Mouse (Mus musculus) ES-E14 (cell line): ENCODE results near the gene Btn2a2. TPM values are rescaled to one million over a fixed set of nuclear protein-coding genes. Genes with fewer than 3 reads are reported as not detected.

Experiments
- DNase-seq: peaks from one replicate; pipeline ENCODE4 v3.0.0-alpha.2; 2013; ENCODE audit warnings: low read depth, low spot score
- H3K27ac ChIP-seq: 2 replicates; pipeline ENCODE4 v1.5.1; 2012; ENCODE audit warnings: low read depth, mild to moderate bottlenecking, low read length, moderate library complexity, mixed read lengths; ENCODE audit not compliant: poor library complexity, insufficient read depth, severe bottlenecking
- H3K36me3 ChIP-seq: 2 replicates; pipeline ENCODE4 v1.6.1; 2012; ENCODE audit warnings: mild to moderate bottlenecking, low read length, moderate library complexity, mixed read lengths; ENCODE audit not compliant: control insufficient read depth, poor library complexity, insufficient read depth, severe bottlenecking
- H3K4me1 ChIP-seq, 2 experiments: fragments of 150-350 bp in 1 of 2; sonication (generic) in 1 of 2; 2 replicates each; pipeline ENCODE4 v1.6.1; 2012; ENCODE audit warnings: low read length in 2 of 2, mild to moderate bottlenecking in 1 of 2, mixed read lengths in 1 of 2; ENCODE audit not compliant: control insufficient read depth in 2 of 2, insufficient read depth in 2 of 2, poor library complexity in 1 of 2
- H3K4me3 ChIP-seq, 2 experiments: fragments of 150-350 bp in 1 of 2; sonication (generic) in 1 of 2; 2 replicates each; pipeline ENCODE4 v1.5.1; 2012; ENCODE audit warnings: low read length in 2 of 2, low read depth in 1 of 2, mild to moderate bottlenecking in 1 of 2, mixed read lengths in 1 of 2; ENCODE audit not compliant: insufficient read depth in 1 of 2, poor library complexity in 1 of 2, severe bottlenecking in 1 of 2
- H3K9ac ChIP-seq: 2 replicates; pipeline ENCODE4 v1.6.1; 2012; ENCODE audit warnings: low read depth, mild to moderate bottlenecking, low read length, mixed read lengths; ENCODE audit not compliant: poor library complexity, insufficient read depth, severe bottlenecking
- H3K9me3 ChIP-seq: fragments of 150-350 bp; sonication (generic); 2 replicates; pipeline ENCODE4 v1.6.1; 2012; ENCODE audit warnings: low read depth, mild to moderate bottlenecking, low read length; ENCODE audit not compliant: control insufficient read depth, insufficient read depth
- CHD2 ChIP-seq: IDR thresholded peaks from 2 replicates; pipeline ENCODE4 v1.6.1; 2014; ENCODE audit warnings: mild to moderate bottlenecking, low read depth, low read length, inconsistent platforms
- HCFC1 ChIP-seq: IDR thresholded peaks from 2 replicates; pipeline ENCODE4 v1.6.1; 2012; ENCODE audit warnings: low read length, inconsistent platforms, borderline replicate concordance; ENCODE audit not compliant: insufficient read depth
- MAFK ChIP-seq: IDR thresholded peaks from 2 replicates; pipeline ENCODE4 v1.6.1; 2014; ENCODE audit warnings: mild to moderate bottlenecking, low read depth, low read length, inconsistent platforms; ENCODE audit not compliant: insufficient read depth
- ZC3H11A ChIP-seq: IDR thresholded peaks from 2 replicates; pipeline ENCODE4 v1.6.1; 2012; ENCODE audit warnings: low read depth, mild to moderate bottlenecking, inconsistent platforms, low read length, borderline replicate concordance
- ZNF384 ChIP-seq: IDR thresholded peaks from 2 replicates; pipeline ENCODE4 v1.6.1; 2012; ENCODE audit warnings: low read depth, low read length, inconsistent platforms
- in situ Hi-C, 2 experiments: fragments of 600-800 bp; cut with MboI; formaldehyde crosslinking; loops; one replicate each; pipeline ENCODE4 v1.15.1; 2025; ENCODE audit warnings: low sequenced_read_pairs in 2 of 2, inconsistent platforms in 1 of 2; ENCODE audit not compliant: unreplicated experiment in 2 of 2
- total RNA-seq: library from RNA; depleted of rRNA; stranded (reverse); fragments of 300-350 nt; gene quantifications from 2 replicates; pipeline ENCODE4 v1.2.3, GENCODE M21; 2012

The Btn2a2 gene
- total RNA-seq, 1 experiment, result 1.5 TPM

GRCm38 (mm10) chr13:23459264-23459846 lies 29.3 kb downstream of the Btn2a2 start:
- no peaks in the 10 kb centered on the region for H3K9me3 ChIP-seq
- H3K36me3 ChIP-seq, result no peaks in the 10 kb centered on the region
- H3K4me3 ChIP-seq, result 0 out of 4 replicates have a peak overlapping the region, but pooled peaks of 1 of the 2 experiments have one; percentile 22
- in situ Hi-C loops, result no loop called here
- no peak overlapping the region for H3K9ac ChIP-seq
- TF ChIP-seq CHD2 (no peak), MAFK (no peak), HCFC1 (no peak), ZNF384 (no peak), ZC3H11A (no peak)
- peaks cover 0 to 5% of the 10 kb centered on the region in 2 experiments; a peak in 1 of 4 replicates for H3K4me1 ChIP-seq
- DNase-seq, result no peak
- no peak overlapping the region for H3K27ac ChIP-seq

DNA sequence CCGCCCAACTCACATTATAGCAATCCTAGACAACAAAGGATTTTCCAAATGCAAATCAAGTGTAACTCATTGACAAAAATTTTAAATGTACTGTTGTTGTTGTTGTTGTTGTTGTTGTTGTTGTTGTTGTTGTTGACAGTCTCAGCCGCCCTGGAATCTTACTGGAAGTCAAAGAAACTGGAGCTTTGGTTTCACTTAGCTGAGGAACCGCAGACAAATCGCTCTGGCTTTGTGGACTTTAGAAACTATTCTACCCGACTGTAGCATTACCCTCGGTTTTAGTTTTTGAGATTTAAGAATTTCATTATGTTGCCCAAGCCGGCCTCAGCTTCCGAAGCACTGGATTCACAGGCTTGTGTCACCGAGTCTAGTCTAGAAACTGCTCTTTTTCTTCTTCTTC lies 34.7 kb downstream of the Btn2a2 start:
- peak overlapping the region; percentile 81 to 95 for H3K4me3 ChIP-seq
- no peak for DNase-seq

DNA sequence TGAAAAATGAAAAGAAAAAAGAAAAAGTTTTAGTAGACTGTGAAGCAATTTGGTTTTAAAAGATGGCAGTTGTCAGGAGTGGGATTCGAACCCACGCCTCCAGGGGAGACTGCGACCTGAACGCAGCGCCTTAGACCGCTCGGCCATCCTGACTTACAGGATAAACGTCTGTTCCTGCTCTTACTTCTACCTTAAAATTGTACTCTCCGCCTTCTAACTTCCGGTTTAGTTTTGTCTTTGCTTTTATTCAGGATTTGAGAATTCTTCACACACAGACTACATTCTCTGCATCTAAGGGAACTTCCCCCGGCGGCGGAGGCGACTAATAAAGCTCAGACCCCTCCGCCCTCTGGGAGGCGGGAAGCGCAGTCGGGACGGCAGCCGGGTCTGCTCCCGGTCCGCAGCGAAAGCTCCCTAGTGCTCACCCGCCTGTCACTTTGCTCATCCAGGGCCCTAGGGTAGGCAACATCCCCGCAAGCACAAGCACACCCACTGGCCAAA lies 35.2 kb downstream of the Btn2a2 start:
- DNase-seq, result no peak
- peaks cover 0 to 3% of the 10 kb centered on the region in 2 experiments; a peak in 1 of 4 replicates for H3K4me1 ChIP-seq
- TF ChIP-seq ZC3H11A (no peak), MAFK (peak; percentile 93)
- peak overlapping the region; percentile 81 to 95 for H3K4me3 ChIP-seq
- in situ Hi-C loops, result no loop called here
- no peaks in the 10 kb centered on the region for H3K36me3 ChIP-seq
- H3K9me3 ChIP-seq, result no peaks in the 10 kb centered on the region
- peak overlapping the region; percentile 76 for H3K9ac ChIP-seq
- no peak overlapping the region for H3K27ac ChIP-seq

More for the DNA sequence above, 34.7 kb downstream of the Btn2a2 start:
- Histone ChIP-seq H3K27ac (no peak overlapping the region), H3K4me1 (peaks cover 0 to under 1% of the 10 kb centered on the region in 2 experiments; a peak in 1 of 4 replicates), H3K9ac (peak overlapping the region; percentile 76; the same call in 1 of the 2 replicates), H3K9me3 (no peaks in the 10 kb centered on the region), H3K36me3 (no peaks in the 10 kb centered on the region)
- no peak for TF ChIP-seq ZNF384
- no peak for TF ChIP-seq MAFK
- no peak for TF ChIP-seq ZC3H11A
- TF ChIP-seq HCFC1, result no peak
- TF ChIP-seq CHD2, result no peak
- in situ Hi-C loops, result no loop called here

- H3K9me3 ChIP-seq, result no peaks in the 10 kb centered on the region
- DNase-seq, result no peak
- H3K27ac ChIP-seq, result no peak overlapping the region
- in situ Hi-C loops, result no loop called here
- peak overlapping the region; percentile 60 to 70 for H3K4me3 ChIP-seq
- H3K9ac ChIP-seq, result peak overlapping the region; percentile 66
- H3K4me1 ChIP-seq, result peaks cover 0 to 3% of the 10 kb centered on the region in 2 experiments; a peak in 1 of 4 replicates
- no peaks in the 10 kb centered on the region for H3K36me3 ChIP-seq
- no peak for TF ChIP-seq CHD2
- TF ChIP-seq MAFK, result peak; percentile 94
- TF ChIP-seq ZNF384, result no peak
- TF ChIP-seq ZC3H11A, result no peak
Measured at GRCm38 (mm10) chr13:23450398-23450797, 38.3 kb downstream of the Btn2a2 start.
